In the genomic region with DNA sequence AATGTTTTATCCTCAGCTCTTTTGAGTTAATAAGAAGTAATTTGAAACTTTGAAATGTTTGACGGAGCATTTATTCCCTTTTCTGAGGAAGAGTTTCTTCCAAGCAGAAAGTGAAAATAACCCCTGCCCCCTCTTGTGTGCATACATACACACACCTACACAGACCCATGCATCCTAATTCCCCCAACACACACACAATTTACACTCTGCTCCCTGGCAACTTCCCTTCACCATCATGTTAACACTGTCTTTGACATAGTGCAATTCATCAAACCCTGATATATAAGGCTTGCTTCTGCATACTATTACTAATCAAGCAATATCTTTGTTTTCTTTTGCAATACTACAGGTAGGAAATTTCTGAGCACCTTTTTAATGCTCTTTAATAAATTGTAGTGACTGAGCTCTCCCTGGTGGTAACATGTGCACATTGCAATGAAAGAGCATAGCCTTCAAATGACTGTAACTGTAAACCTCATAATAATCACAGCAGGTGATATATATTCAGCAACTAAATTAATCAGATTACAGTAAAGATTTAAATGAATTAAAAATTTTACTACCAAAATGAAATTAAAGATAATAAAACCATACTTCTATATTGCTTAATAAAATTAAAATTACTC, we compare ENCODE assay signal across 10 mouse cellular contexts.
DNase-seq lines count a peak whose midpoint lies in the region; ATAC-seq lines count a peak whose summit lies in the region.
"Had no signal": no experiment of that assay in that cellular context is flagged by ENCODE, and none has a peak within 500 bp of the region (broad histone marks: within the 10 kb centered on the region; RNA-seq: fewer than 3 reads in every experiment).

No protein-coding gene starts in this region.

- H3K27ac ChIP-seq in hindbrain, embryonic 14.5 days, result no peak overlapping the region
- H3K27ac ChIP-seq: embryonic facial prominence, embryonic 15.5 days had no signal

- H3K27me3 ChIP-seq in hindbrain, embryonic 14.5 days (ENCODE audit: control insufficient read depth, insufficient read depth, low read length), result no peaks in the 10 kb centered on the region
- H3K27me3 ChIP-seq: embryonic facial prominence, embryonic 15.5 days; megakaryocyte, embryonic 14.5 days had no signal

- H3K9me3 ChIP-seq in hindbrain, embryonic 14.5 days (ENCODE audit: control insufficient read depth, low read length), result no peaks in the 10 kb centered on the region
- H3K9me3 ChIP-seq: embryonic facial prominence, embryonic 15.5 days; megakaryocyte, embryonic 14.5 days had no signal

- no peaks in the 10 kb centered on the region for H3K36me3 ChIP-seq in hindbrain, embryonic 14.5 days (replicated peaks; ENCODE audit: control insufficient read depth, insufficient read depth)
- H3K36me3 ChIP-seq: embryonic facial prominence, embryonic 15.5 days had no signal

- no peak overlapping the region for H3K4me3 ChIP-seq in hindbrain, embryonic 14.5 days (replicated peaks; ENCODE audit: low read length)
- H3K4me3 ChIP-seq: embryonic facial prominence, embryonic 15.5 days; megakaryocyte, embryonic 14.5 days had no signal

- WGBS in hindbrain, embryonic 14.5 days, result 69% methylated on average over 1 of the region's 1 CpGs

- no peaks in the 10 kb centered on the region for H3K4me1 ChIP-seq in hindbrain, embryonic 14.5 days (replicated peaks; ENCODE audit: control insufficient read depth, insufficient read depth, low read length)
- H3K4me1 ChIP-seq: embryonic facial prominence, embryonic 15.5 days; megakaryocyte, embryonic 14.5 days had no signal

- ATAC-seq in hindbrain, embryonic 14.5 days (ENCODE audit: low FRiP score), result peak; percentile 43; the same call in 1 of the 2 replicates

- H3K9ac ChIP-seq in hindbrain, embryonic 14.5 days, result no peak overlapping the region
- H3K9ac ChIP-seq: embryonic facial prominence, embryonic 15.5 days had no signal

- H3K4me2 ChIP-seq in hindbrain, embryonic 14.5 days (replicated peaks), result no peak overlapping the region
- H3K4me2 ChIP-seq: embryonic facial prominence, embryonic 15.5 days had no signal

- intact Hi-C loops in heart, postnatal 25 days (cut with DNase I), result loop anchor here (5.0 kb wide), 1 partner anchor 343 kb away; no protein-coding TSS in a partner anchor

- peak; percentile 5 for DNase-seq in heart, postnatal 4 days
- no peak for DNase-seq in heart, postnatal 25 days (ENCODE audit: low spot score)
- peak; percentile 39 to 41 for DNase-seq in right cerebral cortex, adult 2 months (ENCODE audit: low spot score in 2 of 2)
- DNase-seq in right cerebral cortex, adult 18-20 months, result no peak
- DNase-seq in hindbrain, embryonic 14.5 days (ENCODE audit: low spot score), result peak; percentile 78
- DNase-seq in c-Kit-positive CD71-positive TER-119-positive erythroid progenitor cells, embryonic 14.5 days (ENCODE audit: low spot score), result no peak
- DNase-seq in thymus, postnatal 36 days, result no peak
- DNase-seq in yolk sac, embryonic 10.5 days (ENCODE audit: low spot score), result no peak

Comparison
In these comparisons a context has a peak if more than half of its experiments do, and no peak if none do; other contexts are left out.
1. DNase-seq: peak in heart, postnatal 4 days (single experiment), right cerebral cortex, adult 2 months (2 of 2) and hindbrain, embryonic 14.5 days (single experiment); none in heart, postnatal 25 days (single experiment), right cerebral cortex, adult 18-20 months (single experiment), c-Kit-positive CD71-positive TER-119-positive erythroid progenitor cells, embryonic 14.5 days (single experiment), thymus, postnatal 36 days (0 of 2) and yolk sac, embryonic 10.5 days (single experiment).